Mouse (Mus musculus): Measurements from ENCODE around the gene Slitrk6. TPM values are rescaled to one million over a fixed set of nuclear protein-coding genes. Genes with fewer than 3 reads are reported as not detected.
A peak's percentile ranks its signal among the peaks of the same experiment; 100 is the strongest.

Slitrk6 gene
- 0.41 and 0.62 TPM in 2 replicates for polyA plus RNA-seq (2012; rRNA removed)

- peak; percentile 72 for DNase-seq (ENCODE audit: low read depth)
Measured at GRCm38 (mm10) chr14:110754484-110755307, at the start of gene Slitrk6. TSS of gene Slitrk6 (minus strand) at chr14:110755149.

GRCm38 (mm10) chr14:110777546-110777945 lies 22.6 kb upstream of the Slitrk6 start:
- DNase-seq (ENCODE audit: low read depth): no peak

GRCm38 (mm10) chr14:110770694-110771093 lies 15.7 kb upstream of the Slitrk6 start:
- no peak for DNase-seq (ENCODE audit: low read depth)

GRCm38 (mm10) chr14:110762588-110763220 lies 7.8 kb upstream of the Slitrk6 start:
- no peak for DNase-seq (ENCODE audit: low read depth)

GRCm38 (mm10) chr14:110760909-110761308 lies 6.0 kb upstream of the Slitrk6 start:
- no peak for DNase-seq (ENCODE audit: low read depth)

GRCm38 (mm10) chr14:110755308-110755650 lies 330 bp upstream of the Slitrk6 start:
- no peak for DNase-seq (ENCODE audit: low read depth)

- DNase-seq (ENCODE audit: low read depth): no peak
Measured at GRCm38 (mm10) chr14:110739861-110740260, 15.1 kb downstream of the Slitrk6 start.

GRCm38 (mm10) chr14:110739368-110739767 lies 15.6 kb downstream of the Slitrk6 start:
- no peak for DNase-seq (ENCODE audit: low read depth)

- no peak for DNase-seq (ENCODE audit: low read depth)
Measured at GRCm38 (mm10) chr14:110728344-110728910, 26.5 kb downstream of the Slitrk6 start.

- no peak for DNase-seq (ENCODE audit: low read depth)
Measured at GRCm38 (mm10) chr14:110724026-110724576, 30.8 kb downstream of the Slitrk6 start.
